Mouse (Mus musculus) heart, postnatal 0 days (tissue): ENCODE measurements around the gene Eif4a1. TPM values are rescaled to one million over a fixed set of nuclear protein-coding genes. Genes with fewer than 3 reads are reported as not detected.
A peak's percentile ranks its signal among the peaks of the same experiment; 100 is the strongest.

ENCODE experiments used
- ATAC-seq: fragments of 200-750 bp; cut with Nextera tagmentation; 2 replicates; pipeline ENCODE4 v1.8.0; 2017; ENCODE audit warnings: low read depth, moderate number of reproducible peaks, moderate library complexity; ENCODE audit not compliant: insufficient read depth
- DNase-seq: peaks from one replicate; pipeline ENCODE4 v3.0.0-alpha.2; 2016; ENCODE audit warnings: low spot score
- H3K27ac ChIP-seq: fragments of 300-500 bp; sonication (generic); 2 replicates; pipeline ENCODE4 v1.5.1; 2014; ENCODE audit warnings: low read depth, mild to moderate bottlenecking
- H3K27me3 ChIP-seq: fragments of 300-500 bp; sonication (generic); 2 replicates; pipeline ENCODE4 v1.6.1; 2014; ENCODE audit warnings: low read length, mixed read lengths; ENCODE audit not compliant: control insufficient read depth, insufficient read depth
- H3K36me3 ChIP-seq: fragments of 300-500 bp; sonication (generic); replicated peaks from 2 replicates; pipeline ENCODE4 v1.6.1; 2014; ENCODE audit warnings: low read length, mixed read lengths; ENCODE audit not compliant: control insufficient read depth, insufficient read depth
- H3K4me1 ChIP-seq: fragments of 300-500 bp; sonication (generic); 2 replicates; pipeline ENCODE4 v1.6.1; 2014; ENCODE audit warnings: antibody characterized with exemption; ENCODE audit not compliant: control insufficient read depth, insufficient read depth
- H3K4me2 ChIP-seq: fragments of 300-500 bp; sonication (generic); 2 replicates; pipeline ENCODE4 v1.6.1; 2014; ENCODE audit warnings: low read depth, mild to moderate bottlenecking, low read length, moderate library complexity
- H3K4me3 ChIP-seq: fragments of 300-500 bp; sonication (generic); 2 replicates; pipeline ENCODE4 v1.5.1; 2014; ENCODE audit warnings: low read depth, low read length
- H3K9ac ChIP-seq: fragments of 300-500 bp; sonication (generic); replicated peaks from 2 replicates; pipeline ENCODE4 v1.6.1; 2014; ENCODE audit warnings: low read depth, low read length, mixed read lengths
- H3K9me3 ChIP-seq: fragments of 300-500 bp; sonication (generic); replicated peaks from 2 replicates; pipeline ENCODE4 v1.6.1; 2016; ENCODE audit warnings: low read length; ENCODE audit not compliant: control insufficient read depth
- CTCF ChIP-seq: IDR thresholded peaks from 2 replicates; pipeline ENCODE4 v1.5.1; 2016; ENCODE audit warnings: antibody characterized with exemption, control low read depth, low read depth
- EP300 ChIP-seq: IDR thresholded peaks from 2 replicates; pipeline ENCODE4 v1.6.1; 2016; ENCODE audit warnings: antibody characterized with exemption, low read depth
- WGBS: fragments of 180-500 bp; shearing (Covaris S2); extraction: QIAGEN DNeasy Blood & Tissue Kit; methylation state at CpG from one replicate; pipeline ENCODE4 v1.1.7; 2014; 5-methylcytosine and 5-hydroxymethylcytosine counted together
- polyA plus RNA-seq: library from polyadenylated mRNA; unstranded; fragments of >200 nt; fragmentation: Nextera tagmentation; extraction: Ambion mirVana; gene quantifications from 2 replicates; pipeline ENCODE4 v1.2.1, GENCODE M21; 2015
- total RNA-seq: library from RNA; depleted of rRNA; stranded (reverse); fragments of >200 nt; gene quantifications from 2 replicates; pipeline ENCODE4 v1.2.3, GENCODE M21; 2014; ENCODE audit warnings: low replicate concordance

Eif4a1 gene
- total and polyA plus RNA-seq, 2 experiments from 2014 or later, result 289 to 573 TPM

DNA sequence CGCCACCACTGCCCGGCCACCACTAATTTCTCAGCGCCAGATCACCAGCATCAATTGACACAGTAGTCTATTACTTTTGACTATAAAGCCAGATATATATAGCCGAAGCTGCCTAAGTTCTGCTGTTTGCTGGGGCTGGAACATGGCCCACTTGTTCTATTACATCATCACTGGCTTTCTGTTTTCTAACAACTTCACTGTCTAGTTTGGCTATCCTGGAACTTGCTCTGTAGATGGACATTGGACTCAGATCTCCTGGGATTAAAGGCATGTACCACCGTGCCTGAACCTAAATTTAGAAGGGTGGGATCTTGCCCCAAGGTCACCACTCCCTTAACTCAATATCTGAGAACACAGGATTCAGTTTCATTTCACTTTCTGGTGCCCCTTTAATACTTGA is 26.4 kb downstream of the Eif4a1 start:
- no peak overlapping the region for H3K27ac ChIP-seq
- 71% methylated on average over 5 of the region's 5 CpGs for WGBS
- DNase-seq, result no peak
- no peak overlapping the region for H3K9ac ChIP-seq
- H3K36me3 ChIP-seq, result peaks cover 88% of the 10 kb centered on the region
- H3K4me2 ChIP-seq, result no peak overlapping the region
- no peak for TF ChIP-seq EP300
- no peak for TF ChIP-seq CTCF
- no peaks in the 10 kb centered on the region for H3K27me3 ChIP-seq
- no peaks in the 10 kb centered on the region for H3K4me1 ChIP-seq
- no peak for ATAC-seq
- no peak overlapping the region for H3K4me3 ChIP-seq
- H3K9me3 ChIP-seq, result no peaks in the 10 kb centered on the region

DNA sequence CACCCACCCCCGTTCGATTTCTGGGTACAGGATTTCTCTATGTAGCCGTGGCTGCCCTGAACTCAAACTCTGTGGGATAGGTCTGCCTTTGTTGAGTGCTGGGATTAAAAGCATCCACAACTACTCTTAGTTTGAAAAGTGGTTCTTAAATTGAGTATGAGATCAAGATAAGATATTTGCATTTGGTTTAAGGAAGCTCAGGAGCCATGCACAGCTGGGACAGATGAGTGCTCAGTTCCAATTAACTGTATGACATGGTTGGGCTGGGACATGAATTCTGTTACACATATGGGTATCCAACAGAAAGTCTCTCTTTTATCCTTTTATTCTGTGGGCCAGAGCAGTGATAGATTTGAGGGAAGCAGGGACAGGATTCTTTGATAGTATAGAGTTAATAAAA is 36.8 kb downstream of the Eif4a1 start:
- no peaks in the 10 kb centered on the region for H3K27me3 ChIP-seq

DNA sequence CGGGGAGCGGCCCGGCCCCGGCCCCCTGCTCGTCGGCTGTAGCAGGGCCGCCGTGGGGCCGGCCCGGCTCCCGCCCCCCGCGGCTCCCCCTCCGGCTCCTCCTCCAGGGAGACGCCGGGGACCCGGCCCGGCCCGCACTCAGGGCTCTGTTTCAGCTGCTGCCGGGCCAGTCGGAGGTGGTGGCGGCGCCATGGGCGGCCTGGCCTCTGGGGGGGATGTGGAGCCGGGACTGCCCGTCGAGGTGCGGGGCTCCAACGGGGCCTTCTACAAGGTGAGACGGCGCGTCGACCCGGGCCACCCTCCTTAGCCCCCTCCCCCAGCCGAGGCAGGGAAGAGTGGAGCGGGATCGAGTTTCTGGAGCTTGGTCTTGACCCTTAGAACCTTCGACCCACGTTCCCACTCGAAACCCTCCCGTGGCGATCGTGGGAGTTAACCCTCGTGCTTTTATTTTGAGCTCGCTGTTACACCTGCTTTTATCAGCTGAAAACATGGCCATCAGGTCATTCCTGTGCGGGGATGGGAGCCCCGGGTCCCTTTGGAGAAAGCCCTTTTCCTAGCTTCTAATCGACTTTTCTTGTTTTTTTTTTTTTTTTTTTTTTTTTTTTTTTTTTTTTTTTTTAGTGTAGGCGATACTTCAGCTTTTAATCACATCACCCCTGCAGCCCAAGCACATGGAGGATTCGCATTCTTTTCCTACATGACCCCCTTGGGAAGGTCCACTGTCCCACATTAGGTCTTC is 38.9 kb downstream of the Eif4a1 start:
- Histone ChIP-seq H3K4me3 (peak overlapping the region; percentile 98), H3K9ac (peak overlapping the region; percentile 97), H3K4me1 (peaks cover 19% of the 10 kb centered on the region), H3K4me2 (peak overlapping the region; percentile 85), H3K9me3 (no peaks in the 10 kb centered on the region), H3K36me3 (no peaks in the 10 kb centered on the region; the same call in 1 of the 2 replicates), H3K27me3 (no peaks in the 10 kb centered on the region), H3K27ac (peak overlapping the region; percentile 97)
- DNase-seq, result peak; percentile 39
- no peak for TF ChIP-seq EP300
- TF ChIP-seq CTCF, result no peak
- peak; percentile 50 for ATAC-seq
- 0% methylated on average over 34 of the region's 50 CpGs for WGBS

More for the DNA sequence above, 36.8 kb downstream of the Eif4a1 start:
- no peak overlapping the region for H3K27ac ChIP-seq
- H3K4me3 ChIP-seq, result no peak overlapping the region
- H3K4me1 ChIP-seq, result peaks cover 19% of the 10 kb centered on the region
- no peak for TF ChIP-seq EP300
- TF ChIP-seq CTCF, result no peak
- 84% methylated on average over 3 of the region's 3 CpGs for WGBS
- ATAC-seq (no peak), DNase-seq (no peak)
- H3K9me3 ChIP-seq, result no peaks in the 10 kb centered on the region
- H3K36me3 ChIP-seq, result peaks cover 15% of the 10 kb centered on the region
- H3K4me2 ChIP-seq, result no peak overlapping the region
- no peak overlapping the region for H3K9ac ChIP-seq

GRCm38 (mm10) chr11:69632284-69633089 is 39.7 kb downstream of the Eif4a1 start, which contains the start of gene Fxr2:
TSS of gene Fxr2 (plus strand) at chr11:69632990.
- DNase-seq, result peak; percentile 100
- H3K4me3 ChIP-seq, result peak within 1 kb of the TSS; percentile 98
- no peaks in the 10 kb centered on the region for H3K27me3 ChIP-seq
- TF ChIP-seq EP300, result no peak
- peak; percentile 84 for TF ChIP-seq CTCF
- H3K4me2 ChIP-seq, result peak within 1 kb of the TSS; percentile 85
- WGBS, result under 1% methylated on average over 35 of the region's 56 CpGs
- H3K9me3 ChIP-seq, result no peaks in the 10 kb centered on the region
- peak; percentile 97 for ATAC-seq
- H3K9ac ChIP-seq, result peak within 1 kb of the TSS; percentile 97
- peak within 1 kb of the TSS; percentile 97 for H3K27ac ChIP-seq
- H3K4me1 ChIP-seq, result peaks cover 19% of the 10 kb centered on the region
- no peaks in the 10 kb centered on the region; the same call in 1 of the 2 replicates for H3K36me3 ChIP-seq

DNA sequence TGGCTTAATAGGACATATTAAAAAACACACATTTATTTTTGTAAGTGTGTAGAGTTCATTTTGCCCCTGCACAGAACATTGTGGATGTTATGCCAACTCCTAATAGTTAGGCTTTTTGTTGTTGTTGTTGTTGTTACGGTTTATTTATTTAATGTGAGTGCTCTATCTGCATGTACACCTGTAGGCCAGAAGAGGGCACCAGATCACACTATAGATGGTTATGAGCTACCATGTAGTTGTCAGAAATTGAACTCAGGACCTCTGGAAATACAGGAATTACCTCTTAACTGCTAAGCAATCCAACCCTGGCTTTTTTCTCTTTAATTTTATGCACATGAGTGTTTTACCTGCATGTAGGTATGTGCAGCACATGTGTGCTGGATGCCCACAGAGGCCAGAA is 42.4 kb downstream of the Eif4a1 start:
- no peaks in the 10 kb centered on the region for H3K9me3 ChIP-seq
- 60% methylated on average over 1 of the region's 1 CpGs for WGBS
- no peaks in the 10 kb centered on the region for H3K27me3 ChIP-seq
- no peak overlapping the region for H3K4me2 ChIP-seq
- H3K4me3 ChIP-seq, result no peak overlapping the region
- no peak overlapping the region for H3K9ac ChIP-seq
- no peak for TF ChIP-seq EP300
- TF ChIP-seq CTCF, result peak; percentile 47
- no peak overlapping the region for H3K27ac ChIP-seq
- H3K4me1 ChIP-seq, result peaks cover 10% of the 10 kb centered on the region
- DNase-seq, result no peak
- H3K36me3 ChIP-seq, result no peaks in the 10 kb centered on the region
- ATAC-seq, result no peak
